Mouse (Mus musculus): ENCODE results near the gene Unc5c.
A peak's percentile ranks its signal among the peaks of the same experiment; 100 is the strongest.

The Unc5c gene

GRCm38 (mm10) chr3:141465104-141465705, at the start of gene Unc5c:
Gene Unc5c, plus strand, starts transcription at chr3:141465216.
- DNase-seq: peak; percentile 89

GRCm38 (mm10) chr3:141457475-141457874, 7.5 kb upstream of the Unc5c start:
- no peak for DNase-seq

GRCm38 (mm10) chr3:141462482-141462881, 2.5 kb upstream of the Unc5c start:
- peak; percentile 18 for DNase-seq

GRCm38 (mm10) chr3:141464691-141465103, 319 bp upstream of the Unc5c start:
- peak; percentile 87 for DNase-seq

GRCm38 (mm10) chr3:141466061-141466460, 1.0 kb downstream of the Unc5c start:
- peak; percentile 60 for DNase-seq

GRCm38 (mm10) chr3:141466727-141467335, 1.8 kb downstream of the Unc5c start:
- no peak for DNase-seq

- no peak for DNase-seq
Observed at GRCm38 (mm10) chr3:141469338-141469737, 4.3 kb downstream of the Unc5c start.

GRCm38 (mm10) chr3:141473205-141473604, 8.2 kb downstream of the Unc5c start:
- DNase-seq: no peak

- no peak for DNase-seq
Observed at GRCm38 (mm10) chr3:141475389-141475788, 10.4 kb downstream of the Unc5c start.

- DNase-seq: no peak
Observed at GRCm38 (mm10) chr3:141475919-141476318, 10.9 kb downstream of the Unc5c start.

GRCm38 (mm10) chr3:141476670-141477069, 11.7 kb downstream of the Unc5c start:
- DNase-seq: no peak

- DNase-seq: no peak
Observed at GRCm38 (mm10) chr3:141482465-141482864, 17.4 kb downstream of the Unc5c start.

- DNase-seq: no peak
Observed at GRCm38 (mm10) chr3:141483665-141484431, 18.8 kb downstream of the Unc5c start.

GRCm38 (mm10) chr3:141485218-141485617, 20.2 kb downstream of the Unc5c start:
- no peak for DNase-seq

GRCm38 (mm10) chr3:141490647-141491046, 25.6 kb downstream of the Unc5c start:
- DNase-seq: no peak

GRCm38 (mm10) chr3:141491272-141491950, 26.4 kb downstream of the Unc5c start:
- no peak for DNase-seq

GRCm38 (mm10) chr3:141491951-141492310, 26.9 kb downstream of the Unc5c start:
- DNase-seq: no peak

- no peak for DNase-seq
Observed at GRCm38 (mm10) chr3:141493000-141493399, 28.0 kb downstream of the Unc5c start.

- no peak for DNase-seq
Observed at GRCm38 (mm10) chr3:141498348-141499056, 33.5 kb downstream of the Unc5c start.

GRCm38 (mm10) chr3:141501845-141502505, 37.0 kb downstream of the Unc5c start:
- DNase-seq: no peak

- DNase-seq: no peak
Observed at GRCm38 (mm10) chr3:141503331-141503730, 38.3 kb downstream of the Unc5c start.

- no peak for DNase-seq
Observed at GRCm38 (mm10) chr3:141509772-141510171, 44.8 kb downstream of the Unc5c start.
